Mouse (Mus musculus) olfactory bulb, adult 2 months (tissue): ENCODE results near the gene Cald1. TPM values are rescaled to one million over a fixed set of nuclear protein-coding genes. Genes with fewer than 3 reads are reported as not detected.

Experiments used
- H3K27ac ChIP-seq: fragments of 200-500 bp; 2 replicates; pipeline ENCODE4 v1.5.1; 2012; ENCODE audit warnings: low read depth, low read length; ENCODE audit not compliant: insufficient read depth
- H3K4me1 ChIP-seq: fragments of 200-500 bp; 2 replicates; pipeline ENCODE4 v1.6.1; 2012; ENCODE audit warnings: low read length; ENCODE audit not compliant: control insufficient read depth, insufficient read depth
- H3K4me3 ChIP-seq: fragments of 200-500 bp; 2 replicates; pipeline ENCODE4 v1.5.1; 2012; ENCODE audit warnings: mild to moderate bottlenecking, low read depth, low read length, moderate library complexity; ENCODE audit not compliant: insufficient read depth
- CTCF ChIP-seq: fragments of 200-500 bp; IDR thresholded peaks from 2 replicates; pipeline ENCODE4 v1.5.1; 2012; ENCODE audit warnings: low read depth, mild to moderate bottlenecking, low read length, moderate library complexity; ENCODE audit not compliant: insufficient read depth
- POLR2A ChIP-seq: fragments of 200-500 bp; IDR thresholded peaks from 2 replicates; pipeline ENCODE4 v1.6.1; 2012; ENCODE audit warnings: mild to moderate bottlenecking, low read depth, low read length, moderate library complexity; ENCODE audit not compliant: insufficient read depth
- WGBS: fragments of 180-500 bp; shearing (Covaris S2); methylation state at CpG from one replicate; pipeline ENCODE4 v1.1.7; 2018; 5-methylcytosine and 5-hydroxymethylcytosine counted together
- polyA plus RNA-seq: library from polyadenylated mRNA; stranded (reverse); fragments of >200 nt; gene quantifications from 2 replicates; pipeline ENCODE4 v1.2.4, GENCODE M21; 2012; ENCODE audit warnings: low replicate concordance; ENCODE audit not compliant: missing spikeins, insufficient read depth, insufficient read length

Cald1 gene
- polyA plus RNA-seq, 1 experiment: not detected

DNA sequence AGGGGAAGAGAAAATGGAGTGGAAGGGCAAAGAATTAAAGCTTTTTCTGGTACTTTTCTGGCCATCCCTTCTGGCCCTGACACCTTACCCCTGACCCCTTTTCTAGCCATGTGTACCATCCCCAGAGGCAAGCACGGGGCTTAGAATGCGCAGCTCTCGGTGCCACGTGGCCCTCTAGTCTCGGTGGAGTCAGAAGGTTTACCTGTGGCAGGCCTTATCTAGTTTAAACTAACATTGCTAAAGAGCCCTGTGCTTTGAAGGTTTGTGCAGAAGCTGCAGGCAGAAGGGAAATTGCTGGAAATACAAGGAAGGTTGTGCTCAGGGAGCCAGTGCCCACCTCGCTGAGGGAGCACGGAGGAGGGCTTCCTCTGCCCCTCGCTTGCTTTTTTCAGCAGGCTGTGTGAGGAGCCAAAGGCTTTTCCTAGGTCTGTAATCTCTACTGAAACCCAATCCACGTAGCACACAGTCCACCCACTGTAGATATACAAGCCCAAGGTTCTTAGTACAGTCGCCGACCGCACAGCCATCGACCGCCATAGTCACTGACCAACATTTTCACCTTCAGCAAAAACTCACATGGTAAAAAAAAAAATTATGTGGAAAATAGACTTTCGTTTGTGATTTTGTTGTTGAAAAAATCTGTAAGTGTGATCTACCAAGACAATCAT is 129.2 kb downstream of the Cald1 start:
- H3K4me1 ChIP-seq: peaks cover 4% of the 10 kb centered on the region; the same call in 1 of the 2 replicates
- no peak overlapping the region for H3K27ac ChIP-seq
- TF ChIP-seq CTCF: no peak
- TF ChIP-seq POLR2A: no peak
- H3K4me3 ChIP-seq: no peak overlapping the region
- 91% methylated on average over 15 of the region's 15 CpGs for WGBS

DNA sequence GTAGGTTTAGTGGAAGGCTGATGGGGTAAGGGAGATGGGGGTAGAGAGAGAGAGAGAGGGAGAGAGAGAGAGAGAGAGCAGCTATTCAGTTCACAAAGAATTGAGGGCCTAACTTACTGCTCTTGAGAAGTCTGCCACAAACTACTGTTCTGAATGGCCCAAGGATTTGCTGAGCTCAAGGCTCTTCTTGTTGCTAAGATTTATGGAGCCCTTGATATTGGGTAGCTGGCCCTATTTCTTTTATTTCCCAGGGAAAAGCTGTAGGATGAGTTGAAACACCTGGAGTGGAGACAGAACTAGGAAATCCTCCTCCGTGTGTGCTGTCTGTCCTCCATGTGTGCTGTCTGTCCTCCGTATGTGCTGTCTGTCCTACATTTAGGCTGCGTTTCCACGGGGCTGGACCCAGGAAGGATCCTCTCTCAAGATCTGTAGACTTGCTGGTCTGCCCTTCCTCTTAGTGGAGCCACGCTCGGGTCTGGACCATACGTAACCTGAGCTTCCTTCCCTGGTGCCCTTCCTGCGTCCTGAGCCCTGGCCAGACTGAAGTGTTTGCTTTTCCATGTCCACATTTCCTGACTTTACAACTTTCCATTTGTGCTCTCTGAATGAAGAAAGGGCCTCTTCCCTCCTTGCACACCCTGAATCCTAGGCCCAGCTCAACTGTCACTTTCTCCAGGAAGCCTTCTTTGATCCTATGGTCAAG is 131.3 kb downstream of the Cald1 start:
- 97% methylated on average over 8 of the region's 8 CpGs for WGBS
- TF ChIP-seq CTCF (no peak), POLR2A (no peak)

DNA sequence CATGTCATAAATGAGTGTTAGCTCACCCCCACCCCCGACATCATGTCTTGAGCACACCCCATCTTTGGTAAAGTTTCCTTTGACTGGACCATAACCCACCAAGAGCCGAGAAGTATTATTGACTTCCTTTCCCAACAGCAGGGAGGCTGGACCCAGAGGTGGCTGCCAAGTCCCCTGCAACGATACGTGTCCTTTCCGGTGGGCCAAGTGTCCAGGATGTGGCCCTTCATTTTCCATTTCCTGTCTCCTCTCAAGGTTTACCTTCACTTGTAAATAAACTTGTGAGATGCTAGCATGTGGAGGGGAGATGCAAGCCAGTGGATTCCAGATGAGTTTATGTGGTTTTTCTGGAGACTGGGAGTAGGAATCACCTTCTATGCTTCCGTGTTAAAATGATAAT is 132.7 kb downstream of the Cald1 start:
- WGBS: 84% methylated on average over 6 of the region's 6 CpGs
- TF ChIP-seq POLR2A (no peak), CTCF (no peak)
- Histone ChIP-seq H3K4me1 (peaks cover 4% of the 10 kb centered on the region; the same call in 1 of the 2 replicates), H3K4me3 (no peak overlapping the region), H3K27ac (no peak overlapping the region)

More for the DNA sequence above, 131.3 kb downstream of the Cald1 start:
- Histone ChIP-seq H3K4me1 (peaks cover 4% of the 10 kb centered on the region; the same call in 1 of the 2 replicates), H3K27ac (no peak overlapping the region), H3K4me3 (no peak overlapping the region)

DNA sequence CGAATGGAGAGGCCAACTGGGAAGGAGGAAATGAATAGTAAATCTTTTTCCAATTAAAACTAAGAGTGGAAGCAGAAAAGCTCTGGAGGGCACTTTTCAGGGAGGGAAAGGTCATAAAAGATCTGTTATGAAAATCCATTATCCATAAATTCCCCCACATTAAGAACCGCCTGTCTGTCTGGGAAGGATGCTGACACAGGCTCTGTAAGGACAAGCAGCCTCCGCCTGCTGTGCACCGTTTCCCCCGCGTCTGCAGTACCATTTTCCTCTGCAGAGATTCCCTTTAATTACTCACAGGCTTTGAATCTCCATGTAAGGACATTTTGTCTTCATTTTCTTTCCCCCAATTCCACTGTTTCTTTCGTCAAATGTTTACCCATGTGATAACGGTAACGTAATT is 133.2 kb downstream of the Cald1 start:
- WGBS: 47% methylated on average over 9 of the region's 9 CpGs
- TF ChIP-seq POLR2A (no peak), CTCF (no peak)
- H3K4me3 ChIP-seq: no peak overlapping the region
- H3K27ac ChIP-seq: no peak overlapping the region
- peaks cover 4% of the 10 kb centered on the region; the same call in 1 of the 2 replicates for H3K4me1 ChIP-seq

DNA sequence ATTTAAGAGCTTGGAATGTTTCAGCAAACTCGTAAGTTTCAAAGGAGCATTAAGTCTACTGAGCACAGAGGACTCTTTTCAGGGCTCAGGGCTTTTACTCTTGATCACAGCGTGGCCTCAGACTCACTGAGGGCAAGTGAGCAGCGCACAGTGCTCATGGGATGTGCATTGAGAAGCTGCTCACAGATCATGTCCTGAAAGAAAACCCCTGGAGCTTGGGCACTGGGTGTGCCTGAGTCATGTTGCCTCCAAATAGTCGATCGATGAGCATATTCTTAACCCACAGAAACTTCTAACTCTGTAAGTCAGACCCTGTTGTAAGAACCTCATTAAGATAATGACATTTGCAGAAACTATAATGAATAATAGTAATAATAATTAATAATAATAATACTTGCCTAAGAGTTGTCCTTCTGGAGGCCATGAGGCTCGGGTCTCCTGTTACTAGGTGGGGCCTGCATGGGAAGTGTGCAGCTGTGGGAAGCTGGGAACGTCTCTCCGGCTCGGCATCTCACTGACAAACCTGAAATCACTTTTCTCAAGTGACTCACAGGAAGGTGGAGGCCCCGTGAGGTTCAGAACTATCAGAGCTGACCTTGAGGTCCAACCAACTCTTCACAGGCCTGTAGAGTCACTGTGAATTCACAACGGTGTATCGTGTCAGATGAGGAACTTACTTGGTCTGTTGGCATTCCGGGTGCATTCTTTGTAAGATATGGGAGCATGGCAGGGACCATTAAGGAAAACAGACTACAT is 136.8 kb downstream of the Cald1 start:
- H3K4me3 ChIP-seq: no peak overlapping the region
- H3K4me1 ChIP-seq: peaks cover 2% of the 10 kb centered on the region; the same call in 1 of the 2 replicates
- TF ChIP-seq POLR2A (no peak), CTCF (no peak)
- WGBS: 87% methylated on average over 13 of the region's 13 CpGs
- H3K27ac ChIP-seq: no peak overlapping the region

DNA sequence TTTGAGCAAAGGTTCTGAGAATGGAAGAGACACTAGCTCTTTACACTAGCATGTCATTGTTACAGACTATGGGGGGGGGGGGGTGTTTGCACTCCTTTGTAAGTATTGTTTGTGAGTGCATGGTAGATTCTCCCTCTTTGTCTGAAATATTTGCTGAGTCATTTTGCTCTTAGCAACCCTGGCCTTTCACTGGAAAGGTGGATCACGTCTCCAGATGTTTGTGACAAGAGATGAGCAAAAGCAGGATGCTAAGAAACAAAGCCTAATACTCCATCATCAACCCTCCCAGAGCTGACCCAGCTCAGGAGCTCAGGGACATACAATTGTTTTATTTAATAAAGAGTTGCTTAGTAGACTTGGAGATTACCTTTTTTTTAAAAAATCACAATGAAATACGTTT is 138.6 kb downstream of the Cald1 start:
- no peak overlapping the region for H3K4me3 ChIP-seq
- TF ChIP-seq POLR2A (no peak), CTCF (no peak)
- no peak overlapping the region for H3K27ac ChIP-seq
- no peaks in the 10 kb centered on the region for H3K4me1 ChIP-seq
- WGBS: 67% methylated on average over 2 of the region's 2 CpGs

DNA sequence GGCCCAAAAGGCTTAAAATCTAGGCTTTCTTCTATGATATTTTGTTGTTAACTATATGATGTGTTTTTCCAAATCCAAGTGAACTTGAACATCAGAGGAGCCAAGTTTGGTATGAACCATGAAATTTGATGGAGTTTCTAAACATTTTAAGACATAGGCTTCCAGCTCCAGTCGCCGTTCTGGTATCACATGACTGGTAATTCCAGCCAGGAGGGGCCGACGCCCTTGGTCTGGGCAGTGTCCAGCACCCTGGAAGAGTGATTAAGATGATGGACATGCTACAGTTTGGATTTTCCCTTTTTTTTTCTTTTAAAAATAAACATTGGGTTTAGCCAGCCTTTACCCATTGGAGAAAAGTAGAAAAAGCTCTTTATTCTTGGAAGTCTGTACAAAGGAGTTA is 145.6 kb downstream of the Cald1 start:
- H3K4me1 ChIP-seq: no peaks in the 10 kb centered on the region
- TF ChIP-seq CTCF (no peak), POLR2A (no peak)
- 94% methylated on average over 4 of the region's 4 CpGs for WGBS
- no peak overlapping the region for H3K4me3 ChIP-seq
- no peak overlapping the region for H3K27ac ChIP-seq

DNA sequence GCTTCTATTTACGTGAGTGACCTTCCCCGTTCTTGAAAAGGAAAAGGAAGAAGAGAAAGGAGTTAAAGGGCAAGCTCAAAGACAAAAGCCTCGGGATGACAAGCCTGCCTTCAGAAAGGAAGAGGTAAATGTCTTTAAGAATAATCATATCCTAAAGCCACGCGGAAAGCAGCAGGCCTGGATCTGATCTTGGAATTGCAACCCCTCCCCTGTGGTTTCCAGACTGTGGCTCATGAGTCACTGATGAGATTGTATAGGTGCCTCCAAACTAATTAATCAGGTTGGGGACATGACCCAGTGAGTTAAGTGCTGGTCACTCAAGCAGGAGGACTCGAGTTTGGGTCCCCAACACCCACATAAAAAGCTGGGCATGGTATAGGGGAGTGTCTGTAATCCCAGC is 149.5 kb downstream of the Cald1 start:
- Histone ChIP-seq H3K4me1 (peaks cover 3% of the 10 kb centered on the region; the same call in 1 of the 2 replicates), H3K4me3 (no peak overlapping the region), H3K27ac (no peak overlapping the region)
- WGBS: 83% methylated on average over 6 of the region's 6 CpGs
- TF ChIP-seq CTCF: no peak
- no peak for TF ChIP-seq POLR2A

DNA sequence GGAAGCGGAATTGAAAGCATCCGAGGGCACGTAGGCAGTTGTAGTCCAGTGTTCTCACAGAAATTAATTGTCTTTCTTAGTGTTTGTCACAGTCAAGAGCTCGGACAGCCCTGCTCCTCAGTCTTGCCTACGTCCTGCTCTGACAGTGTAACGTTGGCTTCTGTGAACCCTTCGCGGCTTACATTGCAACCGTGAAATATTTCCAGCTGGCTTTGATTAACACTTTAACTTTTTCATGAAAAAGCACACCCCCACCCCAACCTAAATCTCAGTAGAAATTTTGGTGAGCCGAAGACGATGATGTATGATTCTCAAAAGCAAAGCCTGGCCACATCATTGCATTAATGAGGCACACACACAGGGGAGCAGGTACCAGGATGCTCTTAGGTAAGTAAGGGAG is 150.3 kb downstream of the Cald1 start:
- Histone ChIP-seq H3K4me1 (peaks cover 3% of the 10 kb centered on the region; the same call in 1 of the 2 replicates), H3K4me3 (no peak overlapping the region), H3K27ac (no peak overlapping the region)
- 96% methylated on average over 11 of the region's 11 CpGs for WGBS
- TF ChIP-seq CTCF (no peak), POLR2A (no peak)
